ENCODE assay signal across 29 mouse cellular contexts in genomic region chr1:171121839-171122238, GRCm38 (mm10). TPM values are rescaled to one million over a fixed set of nuclear protein-coding genes. Genes with fewer than 3 reads are reported as not detected.
DNase-seq lines count a peak whose midpoint lies in the region; ATAC-seq lines count a peak whose summit lies in the region.
"Had no signal": no experiment of that assay in that cellular context is flagged by ENCODE, and none has a peak within 500 bp of the region (broad histone marks: within the 10 kb centered on the region; RNA-seq: fewer than 3 reads in every experiment).

No protein-coding gene starts in this region.

- peak; percentile 30 for ATAC-seq in hindbrain, embryonic 11.5 days (ENCODE audit: low FRiP score)
- no peak for ATAC-seq in hindbrain, embryonic 12.5 days (ENCODE audit: low FRiP score)
- ATAC-seq: CD4-positive, CD25-positive, alpha-beta regulatory T cell, adult 4 months; midbrain, embryonic 16.5 days had no signal

- no peak for DNase-seq in hindbrain, embryonic 11.5 days (ENCODE audit: low spot score)
- peak; percentile 13 for DNase-seq in lung, postnatal 10 days
- no peak for DNase-seq in lung, postnatal 36 days
- peak; percentile 33 for DNase-seq in induced T-regulatory cell, adult 2 months (ENCODE audit: low read depth)
- DNase-seq in adrenal gland, postnatal 25 days, result no peak
- no peak for DNase-seq in layer of hippocampus, postnatal 14 days (ENCODE audit: low spot score in 2 of 2)
- DNase-seq in frontal cortex, postnatal 10 days (ENCODE audit: low spot score in 2 of 2), result no peak
- DNase-seq: adrenal gland, postnatal 10 days; cerebellum, adult 2 months; cerebellum, postnatal 25 days; heart, postnatal 4 days; kidney, adult 2 months; kidney, postnatal 10 days; layer of hippocampus, postnatal 36 days; lung, adult 18-20 months; lung, postnatal 4 days; retina, postnatal 1 day; right cerebral cortex, postnatal 25 days had no signal

- WGBS in hindbrain, embryonic 11.5 days, result 44% methylated on average over 5 of the region's 5 CpGs
- WGBS in hindbrain, embryonic 12.5 days, result 42% methylated on average over 5 of the region's 5 CpGs

- no peaks in the 10 kb centered on the region for H3K36me3 ChIP-seq in hindbrain, embryonic 11.5 days (ENCODE audit: control insufficient read depth, insufficient read depth, low read length)
- H3K36me3 ChIP-seq in hindbrain, embryonic 12.5 days, result peaks cover under 1% of the 10 kb centered on the region; the same call in 1 of the 2 replicates
- H3K36me3 ChIP-seq: embryonic facial prominence, embryonic 12.5 days; neural tube, embryonic 13.5 days had no signal

- H3K4me3 ChIP-seq in hindbrain, embryonic 11.5 days (ENCODE audit: low read depth, low read length), result no peak overlapping the region
- no peak overlapping the region for H3K4me3 ChIP-seq in hindbrain, embryonic 12.5 days
- H3K4me3 ChIP-seq: embryonic facial prominence, embryonic 12.5 days; forebrain, embryonic 12.5 days; heart, embryonic 10.5 days; myocyte; neural tube, embryonic 13.5 days had no signal

- H3K9ac ChIP-seq in hindbrain, embryonic 11.5 days (ENCODE audit: low read depth, low read length), result no peak overlapping the region
- H3K9ac ChIP-seq in hindbrain, embryonic 12.5 days, result no peak overlapping the region
- H3K9ac ChIP-seq: embryonic facial prominence, embryonic 12.5 days; forebrain, embryonic 12.5 days had no signal

- H3K9me3 ChIP-seq in hindbrain, embryonic 11.5 days (ENCODE audit: control insufficient read depth, low read length), result no peaks in the 10 kb centered on the region
- no peaks in the 10 kb centered on the region for H3K9me3 ChIP-seq in hindbrain, embryonic 12.5 days (replicated peaks)
- H3K9me3 ChIP-seq: embryonic facial prominence, embryonic 12.5 days; forebrain, embryonic 12.5 days; G1E; heart, embryonic 10.5 days; neural tube, embryonic 13.5 days had no signal

- no peak overlapping the region for H3K4me2 ChIP-seq in hindbrain, embryonic 11.5 days (replicated peaks; ENCODE audit: low read depth, low read length)
- no peak overlapping the region for H3K4me2 ChIP-seq in hindbrain, embryonic 12.5 days (replicated peaks)
- H3K4me2 ChIP-seq: embryonic facial prominence, embryonic 12.5 days; forebrain, embryonic 12.5 days; neural tube, embryonic 13.5 days had no signal

- no peaks in the 10 kb centered on the region for H3K4me1 ChIP-seq in hindbrain, embryonic 11.5 days (replicated peaks; ENCODE audit: control insufficient read depth, insufficient read depth, low read length)
- peaks cover 4% of the 10 kb centered on the region; the same call in 1 of the 2 replicates for H3K4me1 ChIP-seq in hindbrain, embryonic 12.5 days
- H3K4me1 ChIP-seq: forebrain, embryonic 12.5 days had no signal

- no peaks in the 10 kb centered on the region for H3K27me3 ChIP-seq in hindbrain, embryonic 11.5 days (ENCODE audit: control insufficient read depth, insufficient read depth, low read length)
- H3K27me3 ChIP-seq in hindbrain, embryonic 12.5 days, result no peaks in the 10 kb centered on the region
- H3K27me3 ChIP-seq: embryonic facial prominence, embryonic 12.5 days; forebrain, embryonic 12.5 days; neural tube, embryonic 13.5 days had no signal

- H3K27ac ChIP-seq in hindbrain, embryonic 11.5 days (ENCODE audit: low read depth, low read length), result no peak overlapping the region
- H3K27ac ChIP-seq in hindbrain, embryonic 12.5 days, result no peak overlapping the region
- H3K27ac ChIP-seq: embryonic facial prominence, embryonic 12.5 days; forebrain, embryonic 12.5 days; neural tube, embryonic 13.5 days had no signal

RNA-seq across cellular contexts. Expression of gene Cfap126, which starts 8.1 kb away (rescaled TPM):
- 8.7 and 10.5 TPM in 2 replicates for polyA plus RNA-seq in hindbrain, embryonic 11.5 days (2014; fragmentation: Nextera tagmentation; extraction: Ambion mirVana)
- 9.8 and 14.1 TPM in 2 replicates for polyA plus RNA-seq in hindbrain, embryonic 12.5 days (2016; fragmentation: Nextera tagmentation; extraction: Ambion mirVana)
- total RNA-seq in adrenal gland, postnatal 25 days (2021), result 2.3 and 4.5 TPM in 2 replicates
- 1 to 10 TPM; 1.8 to 3.9 TPM for total RNA-seq in layer of hippocampus, postnatal 14 days (2021)

RNA-seq across cellular contexts. Expression of gene Sdhc, which starts 28.6 kb away (rescaled TPM):
- 259 and 284 TPM in 2 replicates for polyA plus RNA-seq in hindbrain, embryonic 11.5 days (2014; fragmentation: Nextera tagmentation; extraction: Ambion mirVana)
- polyA plus RNA-seq in hindbrain, embryonic 12.5 days (2016; fragmentation: Nextera tagmentation; extraction: Ambion mirVana), result 214 and 218 TPM in 2 replicates
- 372 and 386 TPM in 2 replicates for total RNA-seq in adrenal gland, postnatal 25 days (2021)
- total RNA-seq in layer of hippocampus, postnatal 14 days (2021), result 100 to 1,000 TPM; 196 to 214 TPM

RNA-seq across cellular contexts. Expression of gene Mpz, which starts 28.7 kb away (rescaled TPM):
- polyA plus RNA-seq in hindbrain, embryonic 11.5 days (2014; fragmentation: Nextera tagmentation; extraction: Ambion mirVana), result 0.99 and 1.5 TPM in 2 replicates
- polyA plus RNA-seq in hindbrain, embryonic 12.5 days (2016; fragmentation: Nextera tagmentation; extraction: Ambion mirVana), result 2.4 and 4.2 TPM in 2 replicates
- total RNA-seq in adrenal gland, postnatal 25 days (2021), result 0.88 and 2.9 TPM in 2 replicates
- not detected for total RNA-seq in layer of hippocampus, postnatal 14 days (2021)
- total RNA-seq: G1E; layer of hippocampus, adult 18-20 months; layer of hippocampus, postnatal 36 days; left cerebral cortex, postnatal 14 days had no signal
- polyA plus RNA-seq: CD4-positive, CD25-positive, alpha-beta regulatory T cell, adult 4 months; G1E had no signal

RNA-seq across cellular contexts. Expression of gene Fcgr3, which starts 57.1 kb away (rescaled TPM):
- 9.6 TPM in 2 replicates for polyA plus RNA-seq in hindbrain, embryonic 11.5 days (2014; fragmentation: Nextera tagmentation; extraction: Ambion mirVana)
- 7.2 and 9.1 TPM in 2 replicates for polyA plus RNA-seq in hindbrain, embryonic 12.5 days (2016; fragmentation: Nextera tagmentation; extraction: Ambion mirVana)
- total RNA-seq in adrenal gland, postnatal 25 days (2021), result 5.5 and 7.4 TPM in 2 replicates
- 10 to 100 TPM; 10.2 to 11.6 TPM for total RNA-seq in layer of hippocampus, postnatal 14 days (2021)
- polyA plus RNA-seq: CD4-positive, CD25-positive, alpha-beta regulatory T cell, adult 4 months had no signal

Comparison
In these comparisons a context has a peak if more than half of its experiments do, and no peak if none do; other contexts are left out.
1. DNase-seq: peak in lung, postnatal 10 days (single experiment) and induced T-regulatory cell, adult 2 months (single experiment); none in hindbrain, embryonic 11.5 days (single experiment), lung, postnatal 36 days (single experiment), adrenal gland, postnatal 25 days (single experiment), layer of hippocampus, postnatal 14 days (0 of 2) and frontal cortex, postnatal 10 days (0 of 2).